Mouse (Mus musculus) liver, adult (tissue): ENCODE measurements around the gene Rer1.

Experiments used
- GATA4 ChIP-seq: IDR thresholded peaks from 2 replicates; pipeline ENCODE4 v1.6.1; 2014; ENCODE audit warnings: mild to moderate bottlenecking, low read length; ENCODE audit not compliant: insufficient replicate concordance

Gene Rer1

GRCm38 (mm10) chr4:155086108-155087024 lies at the start of gene Rer1, which contains the start of gene Morn1:
Gene Rer1, minus strand, starts transcription at chr4:155086382.
Gene Morn1, plus strand, starts transcription at chr4:155086577.
- TF ChIP-seq GATA4, result peak; percentile 62; the same call in 1 of the 2 replicates

GRCm38 (mm10) chr4:155134686-155135172 lies 48.5 kb upstream of the Rer1 start:
- no peak for TF ChIP-seq GATA4

GRCm38 (mm10) chr4:155133658-155134417 lies 47.7 kb upstream of the Rer1 start:
- TF ChIP-seq GATA4, result no peak

- no peak for TF ChIP-seq GATA4
Observed at GRCm38 (mm10) chr4:155133188-155133587, 47.0 kb upstream of the Rer1 start.

- no peak for TF ChIP-seq GATA4
Observed at GRCm38 (mm10) chr4:155130616-155131015, 44.4 kb upstream of the Rer1 start.

GRCm38 (mm10) chr4:155129996-155130395 lies 43.8 kb upstream of the Rer1 start:
- TF ChIP-seq GATA4, result no peak

GRCm38 (mm10) chr4:155129132-155129917 lies 43.1 kb upstream of the Rer1 start:
- no peak for TF ChIP-seq GATA4

GRCm38 (mm10) chr4:155128411-155128810 lies 42.2 kb upstream of the Rer1 start:
- no peak for TF ChIP-seq GATA4

- no peak for TF ChIP-seq GATA4
Observed at GRCm38 (mm10) chr4:155126602-155127372, 40.6 kb upstream of the Rer1 start.

GRCm38 (mm10) chr4:155126194-155126593 lies 40.0 kb upstream of the Rer1 start:
- no peak for TF ChIP-seq GATA4

- TF ChIP-seq GATA4, result no peak
Observed at GRCm38 (mm10) chr4:155125310-155125709, 39.1 kb upstream of the Rer1 start.

GRCm38 (mm10) chr4:155123868-155124534 lies 37.8 kb upstream of the Rer1 start:
- TF ChIP-seq GATA4, result no peak

- TF ChIP-seq GATA4, result no peak
Observed at GRCm38 (mm10) chr4:155122444-155123040, 36.4 kb upstream of the Rer1 start.
